Mouse (Mus musculus) forebrain, embryonic 11.5 days (tissue): ENCODE data around the gene Fgd6. TPM values are rescaled to one million over a fixed set of nuclear protein-coding genes. Genes with fewer than 3 reads are reported as not detected.

Experiments
- ATAC-seq: fragments of 200-750 bp; cut with Nextera tagmentation; replicated peaks from 2 replicates; pipeline ENCODE4 v1.8.0; 2017; ENCODE audit warnings: moderate TSS enrichment; ENCODE audit not compliant: low FRiP score
- DNase-seq: peaks from one replicate; pipeline ENCODE4 v3.0.0-alpha.2; 2017; ENCODE audit warnings: low spot score
- H3K27ac ChIP-seq: fragments of 300-500 bp; sonication (generic); 2 replicates; pipeline ENCODE4 v1.5.1; 2014; ENCODE audit warnings: low read depth, low read length
- H3K27me3 ChIP-seq: fragments of 300-500 bp; sonication (generic); 2 replicates; pipeline ENCODE4 v1.6.1; 2014; ENCODE audit warnings: mild to moderate bottlenecking, low read length, mixed read lengths; ENCODE audit not compliant: control insufficient read depth, insufficient read depth
- H3K36me3 ChIP-seq: fragments of 300-500 bp; sonication (generic); 2 replicates; pipeline ENCODE4 v1.6.1; 2014; ENCODE audit warnings: mild to moderate bottlenecking, low read length, moderate library complexity, mixed read lengths; ENCODE audit not compliant: control insufficient read depth, insufficient read depth
- H3K4me1 ChIP-seq: fragments of 300-500 bp; sonication (generic); replicated peaks from 2 replicates; pipeline ENCODE4 v1.6.1; 2014; ENCODE audit warnings: low read length, mixed read lengths; ENCODE audit not compliant: control insufficient read depth, insufficient read depth
- H3K4me2 ChIP-seq: fragments of 300-500 bp; sonication (generic); 2 replicates; pipeline ENCODE4 v1.6.1; 2014; ENCODE audit warnings: low read depth, mild to moderate bottlenecking, low read length, moderate library complexity, mixed read lengths; ENCODE audit not compliant: severe bottlenecking
- H3K4me3 ChIP-seq: fragments of 300-500 bp; sonication (generic); 2 replicates; pipeline ENCODE4 v1.5.1; 2014; ENCODE audit warnings: low read depth, low read length
- H3K9ac ChIP-seq: fragments of 300-500 bp; sonication (generic); 2 replicates; pipeline ENCODE4 v1.6.1; 2014; ENCODE audit warnings: low read length
- H3K9me3 ChIP-seq: fragments of 300-500 bp; sonication (generic); 2 replicates; pipeline ENCODE4 v1.6.1; 2016; ENCODE audit warnings: low read length, mixed read lengths; ENCODE audit not compliant: control insufficient read depth
- WGBS: fragments of 180-500 bp; shearing (Covaris S2); extraction: QIAGEN DNeasy Blood & Tissue Kit; methylation state at CpG from one replicate; pipeline ENCODE4 v1.1.7; 2014; 5-methylcytosine and 5-hydroxymethylcytosine counted together
- polyA plus RNA-seq: library from polyadenylated mRNA; unstranded; fragments of >200 nt; fragmentation: Nextera tagmentation; extraction: Ambion mirVana; gene quantifications from 2 replicates; pipeline ENCODE4 v1.2.1, GENCODE M21; 2014

Fgd6 gene
- polyA plus RNA-seq, 1 experiment from 2014 or later = 4.3 TPM

GRCm38 (mm10) chr10:94072261-94072915 is 36.6 kb downstream of the Fgd6 start:
- H3K27me3 ChIP-seq = no peaks in the 10 kb centered on the region
- DNase-seq (no peak), ATAC-seq (no peak)
- H3K4me3 ChIP-seq = no peak overlapping the region
- no peak overlapping the region for H3K4me2 ChIP-seq
- peaks cover 3% of the 10 kb centered on the region; the same call in 1 of the 2 replicates for H3K4me1 ChIP-seq
- 72% methylated on average over 10 of the region's 10 CpGs for WGBS
- H3K9ac ChIP-seq = no peak overlapping the region
- no peaks in the 10 kb centered on the region for H3K9me3 ChIP-seq
- no peaks in the 10 kb centered on the region for H3K36me3 ChIP-seq
- no peak overlapping the region for H3K27ac ChIP-seq

- DNase-seq (no peak), ATAC-seq (no peak)
- no peaks in the 10 kb centered on the region for H3K27me3 ChIP-seq
- no peak overlapping the region for H3K4me2 ChIP-seq
- peaks cover 3% of the 10 kb centered on the region; the same call in 1 of the 2 replicates for H3K4me1 ChIP-seq
- H3K9me3 ChIP-seq = no peaks in the 10 kb centered on the region
- 76% methylated on average over 4 of the region's 4 CpGs for WGBS
- H3K9ac ChIP-seq = no peak overlapping the region
- no peaks in the 10 kb centered on the region for H3K36me3 ChIP-seq
- no peak overlapping the region for H3K4me3 ChIP-seq
- no peak overlapping the region for H3K27ac ChIP-seq
These were observed 37.2 kb downstream of the Fgd6 start for GRCm38 (mm10) chr10:94072916-94073465.

- Histone ChIP-seq H3K9ac (no peak overlapping the region), H3K27ac (no peak overlapping the region), H3K27me3 (no peaks in the 10 kb centered on the region), H3K4me2 (no peak overlapping the region), H3K9me3 (no peaks in the 10 kb centered on the region), H3K4me1 (peaks cover 3% of the 10 kb centered on the region; the same call in 1 of the 2 replicates), H3K4me3 (no peak overlapping the region), H3K36me3 (no peaks in the 10 kb centered on the region)
- WGBS = 73% methylated on average over 14 of the region's 14 CpGs
- no peak for ATAC-seq
- no peak for DNase-seq
These were observed 41.4 kb downstream of the Fgd6 start for GRCm38 (mm10) chr10:94076966-94077825.

DNA sequence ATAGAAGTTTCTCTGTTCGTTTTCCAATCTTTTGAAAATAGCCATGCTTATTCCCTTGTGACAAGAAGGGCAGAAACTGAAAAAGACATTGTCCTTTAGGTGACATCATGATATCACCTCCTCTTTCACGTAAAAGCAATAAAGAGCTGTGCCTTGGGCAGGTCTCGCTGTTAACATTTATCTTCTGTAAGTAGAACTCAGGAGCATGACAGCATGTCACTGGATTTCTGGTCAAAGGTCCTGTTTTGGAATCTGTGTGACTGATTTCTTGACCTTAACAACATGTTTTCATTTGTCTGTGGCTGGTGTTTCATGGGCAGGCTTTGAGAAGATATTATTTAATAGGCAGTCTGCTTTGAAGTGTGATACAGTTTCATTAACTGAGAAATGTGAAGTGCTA is 44.9 kb downstream of the Fgd6 start:
- DNase-seq (no peak), ATAC-seq (no peak)
- Histone ChIP-seq H3K36me3 (no peaks in the 10 kb centered on the region), H3K9ac (no peak overlapping the region), H3K27ac (no peak overlapping the region), H3K9me3 (no peaks in the 10 kb centered on the region), H3K4me1 (peaks cover 3% of the 10 kb centered on the region; the same call in 1 of the 2 replicates), H3K4me3 (no peak overlapping the region), H3K27me3 (no peaks in the 10 kb centered on the region), H3K4me2 (no peak overlapping the region)
- WGBS = 78% methylated on average over 3 of the region's 3 CpGs

GRCm38 (mm10) chr10:94082040-94082734 is 46.4 kb downstream of the Fgd6 start:
- ATAC-seq (no peak), DNase-seq (no peak)
- H3K9ac ChIP-seq = no peak overlapping the region
- H3K4me2 ChIP-seq = no peak overlapping the region
- WGBS = 39% methylated on average over 7 of the region's 7 CpGs
- H3K4me1 ChIP-seq = peaks cover under 1% of the 10 kb centered on the region; the same call in 1 of the 2 replicates
- no peak overlapping the region for H3K27ac ChIP-seq
- no peaks in the 10 kb centered on the region for H3K9me3 ChIP-seq
- H3K27me3 ChIP-seq = no peaks in the 10 kb centered on the region
- no peak overlapping the region for H3K4me3 ChIP-seq
- H3K36me3 ChIP-seq = no peaks in the 10 kb centered on the region

DNA sequence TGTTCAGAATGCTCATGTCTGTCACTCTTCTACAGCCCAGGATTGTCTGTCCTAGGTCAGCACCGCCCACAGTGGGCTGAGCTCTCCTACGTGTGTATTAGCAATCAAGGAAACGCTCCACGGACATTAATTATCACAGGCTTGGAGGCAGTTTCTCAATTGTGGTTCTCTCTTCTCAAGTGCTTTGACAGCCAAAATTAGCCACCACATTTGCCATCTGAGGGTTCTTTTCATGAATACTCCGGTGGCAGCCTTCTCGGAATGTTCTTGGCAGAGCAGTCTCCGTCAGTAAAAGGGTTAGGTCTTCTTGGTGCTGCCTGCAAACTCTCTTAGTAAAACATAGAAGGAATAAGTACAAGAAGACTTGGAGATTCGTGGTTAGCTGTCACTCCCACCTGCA is 50.5 kb downstream of the Fgd6 start:
- Histone ChIP-seq H3K27ac (no peak overlapping the region), H3K27me3 (no peaks in the 10 kb centered on the region), H3K4me3 (no peak overlapping the region), H3K4me1 (no peaks in the 10 kb centered on the region), H3K9me3 (no peaks in the 10 kb centered on the region; the same call in 1 of the 2 replicates), H3K9ac (no peak overlapping the region), H3K36me3 (no peaks in the 10 kb centered on the region), H3K4me2 (no peak overlapping the region)
- 82% methylated on average over 8 of the region's 8 CpGs for WGBS
- no peak for DNase-seq
- no peak for ATAC-seq

- H3K9ac ChIP-seq = no peak overlapping the region
- ATAC-seq = no peak
- no peaks in the 10 kb centered on the region for H3K27me3 ChIP-seq
- H3K4me3 ChIP-seq = no peak overlapping the region
- no peaks in the 10 kb centered on the region for H3K4me1 ChIP-seq
- no peaks in the 10 kb centered on the region; the same call in 1 of the 2 replicates for H3K9me3 ChIP-seq
- 63% methylated on average over 8 of the region's 11 CpGs for WGBS
- H3K36me3 ChIP-seq = no peaks in the 10 kb centered on the region
- DNase-seq = peak; percentile 66
- no peak overlapping the region for H3K4me2 ChIP-seq
- H3K27ac ChIP-seq = no peak overlapping the region
These were observed 51.7 kb downstream of the Fgd6 start for GRCm38 (mm10) chr10:94087367-94088077.

DNA sequence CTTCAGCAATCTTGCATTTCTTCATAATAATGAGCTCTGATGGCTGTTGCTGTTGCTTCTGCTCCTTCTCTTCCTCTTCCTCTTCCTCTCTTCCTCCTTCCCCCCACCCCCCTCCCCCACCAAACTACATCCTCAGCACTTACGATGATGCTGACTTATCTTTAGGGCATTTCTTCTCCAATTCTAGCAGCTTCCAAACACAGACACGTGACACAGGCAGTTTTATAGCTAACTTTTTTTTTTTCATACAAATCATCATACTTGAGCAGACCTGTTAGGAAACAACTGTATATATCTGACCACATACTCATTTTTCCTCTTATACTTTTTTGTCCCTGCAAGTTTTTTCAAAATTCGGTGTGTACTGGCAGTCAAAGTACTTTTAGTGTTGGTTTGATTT is 54.2 kb downstream of the Fgd6 start:
- Histone ChIP-seq H3K9me3 (no peaks in the 10 kb centered on the region; the same call in 1 of the 2 replicates), H3K4me3 (no peak overlapping the region), H3K9ac (no peak overlapping the region), H3K4me1 (no peaks in the 10 kb centered on the region), H3K27me3 (no peaks in the 10 kb centered on the region), H3K36me3 (no peaks in the 10 kb centered on the region), H3K4me2 (no peak overlapping the region), H3K27ac (no peak overlapping the region)
- WGBS = 90% methylated on average over 3 of the region's 3 CpGs
- ATAC-seq (no peak), DNase-seq (no peak)
